Mouse (Mus musculus) C2C12 (cell line): ENCODE data around the gene Ciao2a. TPM values are rescaled to one million over a fixed set of nuclear protein-coding genes. Genes with fewer than 3 reads are reported as not detected.

Source experiments
- H3K27me3 ChIP-seq: one replicate; pipeline ENCODE4 v1.6.1; 2011; ENCODE audit not compliant: control insufficient read depth, insufficient read depth, insufficient read length
- H3K36me3 ChIP-seq: one replicate; pipeline ENCODE4 v1.6.1; 2011; ENCODE audit not compliant: control insufficient read depth, insufficient read depth
- H3K4me3 ChIP-seq: one replicate; pipeline ENCODE4 v1.5.1; 2011; ENCODE audit warnings: mild to moderate bottlenecking, control low read depth; ENCODE audit not compliant: poor library complexity, insufficient read depth, severe bottlenecking
- H3K79me2 ChIP-seq: one replicate; pipeline ENCODE4 v1.6.1; 2011; ENCODE audit not compliant: control insufficient read depth, insufficient read depth
- H3K79me3 ChIP-seq: one replicate; pipeline ENCODE4 v1.6.1; 2011; ENCODE audit warnings: low read depth, control low read depth
- H3ac ChIP-seq: one replicate; pipeline ENCODE3; 2011; ENCODE audit warnings: low read depth; ENCODE audit not compliant: control insufficient read depth, insufficient read length
- CEBPB ChIP-seq: IDR thresholded peaks from one replicate; pipeline ENCODE4 v1.6.1; 2011; ENCODE audit warnings: low read depth, mild to moderate bottlenecking, control low read depth, moderate library complexity
- CTCF ChIP-seq: IDR thresholded peaks from one replicate; pipeline ENCODE4 v1.5.1; 2011; ENCODE audit not compliant: control insufficient read depth, insufficient read depth, insufficient read length
- FOSL1 ChIP-seq: IDR thresholded peaks from one replicate; pipeline ENCODE4 v1.8.0; 2011; ENCODE audit warnings: mild to moderate bottlenecking, low read length; ENCODE audit not compliant: poor library complexity, insufficient read depth, severe bottlenecking
- MAX ChIP-seq: IDR thresholded peaks from one replicate; pipeline ENCODE4 v1.6.1; 2011; ENCODE audit warnings: mild to moderate bottlenecking, control low read depth
- MYOD1 ChIP-seq: IDR thresholded peaks from one replicate; pipeline ENCODE4 v1.6.1; 2011; ENCODE audit warnings: low read depth; ENCODE audit not compliant: control insufficient read depth, insufficient read length
- MYOG ChIP-seq: IDR thresholded peaks from one replicate; pipeline ENCODE4 v1.6.1; 2011; ENCODE audit not compliant: control insufficient read depth, insufficient read length; ENCODE audit errors: extremely low read depth
- USF1 ChIP-seq: IDR thresholded peaks from one replicate; pipeline ENCODE4 v1.6.1; 2011; ENCODE audit warnings: low read depth, mild to moderate bottlenecking, control low read depth, moderate library complexity
- polyA plus RNA-seq: library from polyadenylated mRNA; unstranded; fragments of >200 nt; fragmentation: generic; extraction: Trizol; gene quantifications from one replicate; pipeline ENCODE4 v1.2.1, GENCODE M21; 2012; ENCODE audit warnings: missing spikeins

The Ciao2a gene
- polyA plus RNA-seq, 1 experiment = 39.7 TPM

GRCm38 (mm10) chr9:66158885-66159430 is 32.5 kb downstream of the Ciao2a start:
- Histone ChIP-seq H3ac (no peak overlapping the region), H3K27me3 (no peaks in the 10 kb centered on the region), H3K79me3 (no peaks in the 10 kb centered on the region), H3K36me3 (no peaks in the 10 kb centered on the region), H3K79me2 (no peaks in the 10 kb centered on the region), H3K4me3 (no peak overlapping the region)
- no peak for TF ChIP-seq MYOG

GRCm38 (mm10) chr9:66160155-66160554 is 33.7 kb downstream of the Ciao2a start:
- TF ChIP-seq MYOD1 = no peak
- TF ChIP-seq CEBPB = no peak
- TF ChIP-seq CTCF = no peak
- TF ChIP-seq FOSL1 = no peak
- no peak for TF ChIP-seq USF1
- TF ChIP-seq MYOG = no peak
- no peak for TF ChIP-seq MAX
- Histone ChIP-seq H3K27me3 (no peaks in the 10 kb centered on the region), H3ac (no peak overlapping the region), H3K79me2 (no peaks in the 10 kb centered on the region), H3K36me3 (no peaks in the 10 kb centered on the region), H3K79me3 (no peaks in the 10 kb centered on the region), H3K4me3 (no peak overlapping the region)

GRCm38 (mm10) chr9:66162995-66163394 is 36.6 kb downstream of the Ciao2a start:
- Histone ChIP-seq H3K4me3 (no peak overlapping the region), H3K79me2 (no peaks in the 10 kb centered on the region), H3K79me3 (no peaks in the 10 kb centered on the region), H3ac (no peak overlapping the region), H3K27me3 (no peaks in the 10 kb centered on the region), H3K36me3 (no peaks in the 10 kb centered on the region)
- TF ChIP-seq CTCF (no peak), MYOD1 (no peak), MYOG (no peak), CEBPB (no peak), FOSL1 (no peak), MAX (no peak), USF1 (no peak)

GRCm38 (mm10) chr9:66167222-66167621 is 40.8 kb downstream of the Ciao2a start:
- no peaks in the 10 kb centered on the region for H3K27me3 ChIP-seq
- H3K4me3 ChIP-seq = no peak overlapping the region
- no peaks in the 10 kb centered on the region for H3K36me3 ChIP-seq
- H3ac ChIP-seq = no peak overlapping the region
- no peaks in the 10 kb centered on the region for H3K79me3 ChIP-seq
- TF ChIP-seq MYOG (no peak), CEBPB (no peak), MAX (no peak), USF1 (no peak)
- H3K79me2 ChIP-seq = no peaks in the 10 kb centered on the region

GRCm38 (mm10) chr9:66168233-66168632 is 41.8 kb downstream of the Ciao2a start:
- H3K79me3 ChIP-seq = no peaks in the 10 kb centered on the region
- no peak for TF ChIP-seq MYOD1
- TF ChIP-seq CEBPB = no peak
- no peak for TF ChIP-seq MYOG
- no peak for TF ChIP-seq MAX
- no peak for TF ChIP-seq CTCF
- TF ChIP-seq FOSL1 = no peak
- no peak for TF ChIP-seq USF1

GRCm38 (mm10) chr9:66170506-66170905 is 44.1 kb downstream of the Ciao2a start:
- H3K4me3 ChIP-seq = no peak overlapping the region
- H3ac ChIP-seq = no peak overlapping the region
- H3K27me3 ChIP-seq = no peaks in the 10 kb centered on the region
- no peaks in the 10 kb centered on the region for H3K36me3 ChIP-seq
- TF ChIP-seq MYOG = no peak
- H3K79me2 ChIP-seq = no peaks in the 10 kb centered on the region
- no peaks in the 10 kb centered on the region for H3K79me3 ChIP-seq

More at GRCm38 (mm10) chr9:66168233-66168632, 41.8 kb downstream of the Ciao2a start:
- Histone ChIP-seq H3K36me3 (no peaks in the 10 kb centered on the region), H3K79me2 (no peaks in the 10 kb centered on the region), H3K27me3 (no peaks in the 10 kb centered on the region), H3K4me3 (no peak overlapping the region), H3ac (no peak overlapping the region)
